Mouse (Mus musculus) embryonic facial prominence, embryonic 11.5 days (tissue): ENCODE measurements at regions not wholly inside any gene's neighbourhood (a gene's known extent, or its start where the extent isn't known, plus 50 kb on each side); places are given as distances from the start of the nearest gene placed in this dataset.

Experiments used
- ATAC-seq: fragments of 200-750 bp; cut with Nextera tagmentation; replicated peaks from 2 replicates; pipeline ENCODE4 v1.8.0; 2017; ENCODE audit warnings: low read depth; ENCODE audit not compliant: insufficient number of reproducible peaks, low FRiP score, low TSS enrichment
- DNase-seq: peaks from one replicate; pipeline ENCODE4 v3.0.0-alpha.2; 2015; ENCODE audit warnings: low spot score
- H3K27ac ChIP-seq: fragments of 300-500 bp; sonication (generic); replicated peaks from 2 replicates; pipeline ENCODE4 v1.5.1; 2014; ENCODE audit warnings: mild to moderate bottlenecking, low read depth, low read length, control low read depth
- H3K27me3 ChIP-seq: fragments of 300-500 bp; sonication (generic); 2 replicates; pipeline ENCODE4 v1.6.1; 2014; ENCODE audit warnings: mild to moderate bottlenecking, low read length, moderate library complexity, mixed read lengths; ENCODE audit not compliant: control insufficient read depth, insufficient read depth
- H3K36me3 ChIP-seq: fragments of 300-500 bp; sonication (generic); replicated peaks from 2 replicates; pipeline ENCODE4 v1.6.1; 2014; ENCODE audit warnings: low read depth, mild to moderate bottlenecking, low read length, moderate library complexity, mixed read lengths; ENCODE audit not compliant: control insufficient read depth, insufficient read depth
- H3K4me1 ChIP-seq: fragments of 300-500 bp; sonication (generic); 2 replicates; pipeline ENCODE4 v1.6.1; 2014; ENCODE audit warnings: low read length, mixed read lengths; ENCODE audit not compliant: control insufficient read depth, insufficient read depth
- H3K4me2 ChIP-seq: fragments of 300-500 bp; sonication (generic); 2 replicates; pipeline ENCODE4 v1.6.1; 2014; ENCODE audit warnings: low read depth, mild to moderate bottlenecking, control low read depth, low read length, moderate library complexity
- H3K4me3 ChIP-seq: fragments of 300-500 bp; sonication (generic); 2 replicates; pipeline ENCODE4 v1.5.1; 2014; ENCODE audit warnings: low read depth, low read length, control low read depth
- H3K9ac ChIP-seq: fragments of 300-500 bp; sonication (generic); replicated peaks from 2 replicates; pipeline ENCODE4 v1.6.1; 2014; ENCODE audit warnings: mild to moderate bottlenecking, control low read depth, low read length
- H3K9me3 ChIP-seq: fragments of 300-500 bp; sonication (generic); replicated peaks from 2 replicates; pipeline ENCODE4 v1.6.1; 2016; ENCODE audit warnings: mild to moderate bottlenecking, low read length, inconsistent platforms, mixed read lengths; ENCODE audit not compliant: control insufficient read depth
- whole genome bisulfite sequencing: fragments of 180-500 bp; shearing (Covaris S2); extraction: QIAGEN DNeasy Blood & Tissue Kit; methylation state at CpG from one replicate; pipeline ENCODE4 v1.1.7; 2014; 5-methylcytosine and 5-hydroxymethylcytosine counted together

DNA sequence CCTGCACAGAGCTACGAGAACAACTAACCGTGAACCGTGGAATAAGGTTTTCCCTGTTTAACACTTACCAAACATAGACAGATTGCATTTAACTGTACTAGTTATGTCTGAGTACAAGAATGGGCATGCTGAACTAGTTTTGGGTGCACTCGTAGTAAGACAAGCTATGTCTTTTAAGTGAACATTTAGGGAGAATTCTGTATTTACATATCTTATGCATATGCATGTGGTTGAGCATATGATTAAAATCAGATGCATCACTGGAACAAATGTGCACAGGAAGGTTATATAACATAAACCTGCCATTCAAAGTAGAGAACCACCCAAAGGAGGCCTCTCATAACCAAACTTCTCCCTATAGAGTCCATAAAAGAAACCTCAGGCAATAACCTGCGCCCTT lies 140.3 kb downstream of the Snx10 start:
- ATAC-seq (no peak), DNase-seq (no peak)
- no peak overlapping the region for H3K27ac ChIP-seq
- no peak overlapping the region for H3K4me2 ChIP-seq
- H3K4me1 ChIP-seq, result no peaks in the 10 kb centered on the region
- 94% methylated on average over 5 of the region's 5 CpGs for WGBS
- H3K9ac ChIP-seq, result no peak overlapping the region
- H3K36me3 ChIP-seq, result no peaks in the 10 kb centered on the region
- H3K27me3 ChIP-seq, result no peaks in the 10 kb centered on the region
- no peaks in the 10 kb centered on the region for H3K9me3 ChIP-seq
- H3K4me3 ChIP-seq, result no peak overlapping the region

DNA sequence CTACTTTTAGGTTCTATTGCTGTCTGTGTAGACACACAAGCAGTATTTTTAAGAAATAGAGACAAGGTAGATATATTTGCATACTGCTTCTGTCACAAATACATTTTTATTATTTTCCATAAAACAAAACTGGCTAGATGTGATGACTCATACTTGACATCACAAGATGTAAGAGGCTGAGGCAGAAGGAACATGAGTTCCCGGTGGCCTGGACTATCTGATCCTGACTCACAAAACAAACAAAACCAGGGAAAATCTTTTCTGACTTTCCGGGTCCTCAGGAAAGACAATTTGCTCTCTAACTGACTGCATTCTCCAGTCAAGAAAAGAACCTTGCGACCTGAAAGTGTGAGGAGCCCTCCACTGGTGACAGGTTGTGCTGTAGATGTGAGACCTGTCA lies 143.3 kb downstream of the Snx10 start:
- no peaks in the 10 kb centered on the region for H3K4me1 ChIP-seq
- DNase-seq, result no peak
- no peaks in the 10 kb centered on the region for H3K9me3 ChIP-seq
- H3K27me3 ChIP-seq, result no peaks in the 10 kb centered on the region
- no peaks in the 10 kb centered on the region for H3K36me3 ChIP-seq
- no peak for ATAC-seq
- H3K9ac ChIP-seq, result no peak overlapping the region
- H3K4me2 ChIP-seq, result no peak overlapping the region
- no peak overlapping the region for H3K27ac ChIP-seq
- WGBS, result 85% methylated on average over 3 of the region's 3 CpGs
- H3K4me3 ChIP-seq, result no peak overlapping the region

DNA sequence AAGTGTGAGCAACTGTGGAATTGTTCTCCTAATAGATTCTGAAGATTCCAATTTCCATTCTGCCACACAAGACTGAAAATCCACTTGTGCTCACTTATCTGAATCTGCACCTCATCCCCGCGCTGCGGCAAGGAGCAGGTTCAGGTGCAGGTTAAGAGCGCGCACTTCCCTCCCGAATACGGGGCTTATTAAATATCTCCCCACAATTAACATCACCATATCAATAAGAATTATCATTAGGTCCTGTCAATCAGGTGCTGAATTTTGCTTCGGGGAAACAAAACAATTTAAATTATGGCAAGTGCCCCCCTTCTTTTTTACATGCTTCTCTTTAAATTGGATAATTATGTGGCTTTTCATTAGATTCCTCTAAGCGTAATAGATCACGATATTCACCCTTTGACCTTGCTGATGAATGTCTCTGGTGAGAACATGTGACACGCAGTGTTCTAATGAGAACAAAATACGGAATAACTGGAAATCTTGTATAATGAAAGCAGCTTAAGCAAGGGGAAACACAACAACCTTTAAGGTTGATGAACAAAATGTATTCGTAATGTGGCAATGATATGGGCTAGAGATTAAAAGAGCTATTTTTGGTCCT lies 151.7 kb downstream of the Snx10 start:
- ATAC-seq, result no peak
- 79% methylated on average over 13 of the region's 13 CpGs for WGBS
- Histone ChIP-seq H3K9ac (no peak overlapping the region), H3K4me3 (no peak overlapping the region), H3K4me1 (no peaks in the 10 kb centered on the region), H3K9me3 (no peaks in the 10 kb centered on the region), H3K27ac (no peak overlapping the region), H3K4me2 (no peak overlapping the region), H3K36me3 (no peaks in the 10 kb centered on the region), H3K27me3 (no peaks in the 10 kb centered on the region)
- DNase-seq, result no peak

DNA sequence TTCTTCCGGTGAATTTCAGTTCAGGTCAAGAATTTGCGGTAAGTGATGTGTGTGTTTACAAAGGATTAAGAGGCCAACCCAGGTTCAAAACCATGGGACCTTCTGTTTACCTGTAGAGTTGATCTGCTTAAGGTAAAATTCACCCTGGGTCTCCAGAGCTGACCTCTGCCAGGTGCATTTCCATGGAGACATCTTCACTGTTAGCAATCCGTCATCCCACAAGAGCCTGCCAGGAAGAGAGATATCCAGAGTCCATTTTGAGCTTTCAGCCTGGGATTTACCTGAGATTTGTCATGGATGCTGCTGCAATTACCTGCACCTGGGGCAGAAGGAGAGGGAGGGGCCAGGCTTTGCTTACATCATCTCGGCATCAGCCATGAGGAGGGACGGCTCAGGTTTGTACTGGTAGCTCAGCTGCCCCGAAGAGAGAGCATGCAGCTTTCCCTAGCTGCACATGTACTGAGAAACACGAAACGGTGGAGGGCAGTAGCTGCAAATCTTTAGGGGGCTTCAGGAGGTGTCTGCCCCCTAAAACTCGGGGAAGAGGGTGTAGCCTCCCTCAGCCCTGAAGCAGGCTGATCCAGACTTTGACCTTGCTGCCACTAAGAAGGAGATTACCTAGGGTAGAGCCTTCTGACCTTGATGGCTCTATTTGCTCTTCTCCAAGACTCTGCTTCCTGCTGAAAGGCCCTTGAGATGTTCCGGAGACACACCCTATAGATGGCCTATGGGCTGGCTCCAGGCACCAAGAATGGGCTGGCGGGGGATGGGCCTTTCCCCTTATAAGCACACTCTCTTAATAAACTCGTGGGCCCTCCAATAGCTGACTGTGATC lies 153.7 kb downstream of the Snx10 start:
- WGBS, result 72% methylated on average over 12 of the region's 12 CpGs
- no peak overlapping the region for H3K27ac ChIP-seq
- no peaks in the 10 kb centered on the region for H3K9me3 ChIP-seq
- H3K4me1 ChIP-seq, result no peaks in the 10 kb centered on the region
- no peak overlapping the region for H3K9ac ChIP-seq
- no peak overlapping the region for H3K4me2 ChIP-seq
- H3K4me3 ChIP-seq, result no peak overlapping the region
- no peaks in the 10 kb centered on the region for H3K27me3 ChIP-seq
- no peaks in the 10 kb centered on the region for H3K36me3 ChIP-seq
- ATAC-seq (no peak), DNase-seq (no peak)

DNA sequence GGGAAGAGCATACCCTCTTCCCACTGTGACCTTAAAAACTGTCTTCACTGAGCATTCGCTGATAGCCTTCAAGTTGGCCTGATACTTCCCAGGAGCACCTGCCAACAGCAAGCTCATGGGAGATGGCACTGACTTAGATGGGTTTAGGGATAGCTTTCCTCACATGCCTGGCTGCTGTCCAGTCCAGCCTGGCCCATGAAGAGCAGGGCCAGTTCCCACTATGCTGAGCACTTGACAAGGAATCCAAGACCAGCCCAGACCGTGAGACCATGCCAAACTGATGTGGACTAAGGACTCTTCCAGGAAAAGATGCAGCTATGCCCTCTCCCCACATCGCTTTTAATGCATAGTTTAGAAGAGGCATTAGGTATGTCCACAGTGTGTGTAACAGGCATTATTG lies 155.0 kb downstream of the Snx10 start:
- H3K27me3 ChIP-seq, result no peaks in the 10 kb centered on the region
- no peak overlapping the region for H3K4me3 ChIP-seq
- H3K36me3 ChIP-seq, result no peaks in the 10 kb centered on the region
- ATAC-seq, result no peak
- WGBS, result 90% methylated on average over 3 of the region's 3 CpGs
- H3K9me3 ChIP-seq, result no peaks in the 10 kb centered on the region
- no peak overlapping the region for H3K4me2 ChIP-seq
- H3K4me1 ChIP-seq, result no peaks in the 10 kb centered on the region
- no peak overlapping the region for H3K9ac ChIP-seq
- DNase-seq, result no peak
- no peak overlapping the region for H3K27ac ChIP-seq

DNA sequence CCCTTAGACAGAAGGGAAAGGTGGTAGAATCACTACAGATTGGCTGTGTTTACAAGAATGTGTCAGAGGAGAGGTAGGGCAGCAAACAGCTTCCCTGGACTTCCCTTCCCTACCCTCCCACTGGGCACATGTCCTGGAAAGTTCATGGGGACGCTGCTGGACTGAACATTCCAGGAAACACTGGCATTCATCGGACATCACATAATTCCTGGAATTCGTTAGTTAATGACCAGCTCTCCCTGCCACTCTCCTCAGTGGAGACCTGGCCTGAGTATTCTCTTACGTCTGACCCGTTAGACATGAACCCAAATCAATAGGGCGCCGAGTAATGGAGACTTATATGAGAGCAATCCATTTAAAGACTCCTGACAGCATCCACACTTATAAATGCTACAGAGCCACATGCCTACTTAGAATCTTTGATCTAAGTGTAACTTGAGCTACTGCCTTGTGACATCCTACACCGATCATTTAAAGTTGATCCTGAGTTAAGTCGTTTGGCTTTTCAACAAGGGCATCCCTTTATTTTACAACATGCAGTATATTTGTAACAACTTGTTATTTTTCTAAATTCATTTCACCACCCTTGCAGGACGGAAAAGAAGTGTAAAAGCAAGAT lies 156.6 kb downstream of the Snx10 start:
- Histone ChIP-seq H3K4me3 (no peak overlapping the region), H3K36me3 (no peaks in the 10 kb centered on the region), H3K9ac (no peak overlapping the region), H3K27ac (no peak overlapping the region), H3K4me1 (no peaks in the 10 kb centered on the region), H3K27me3 (no peaks in the 10 kb centered on the region), H3K9me3 (no peaks in the 10 kb centered on the region), H3K4me2 (no peak overlapping the region)
- no peak for ATAC-seq
- DNase-seq, result no peak
- whole genome bisulfite sequencing, result 45% methylated on average over 10 of the region's 10 CpGs

DNA sequence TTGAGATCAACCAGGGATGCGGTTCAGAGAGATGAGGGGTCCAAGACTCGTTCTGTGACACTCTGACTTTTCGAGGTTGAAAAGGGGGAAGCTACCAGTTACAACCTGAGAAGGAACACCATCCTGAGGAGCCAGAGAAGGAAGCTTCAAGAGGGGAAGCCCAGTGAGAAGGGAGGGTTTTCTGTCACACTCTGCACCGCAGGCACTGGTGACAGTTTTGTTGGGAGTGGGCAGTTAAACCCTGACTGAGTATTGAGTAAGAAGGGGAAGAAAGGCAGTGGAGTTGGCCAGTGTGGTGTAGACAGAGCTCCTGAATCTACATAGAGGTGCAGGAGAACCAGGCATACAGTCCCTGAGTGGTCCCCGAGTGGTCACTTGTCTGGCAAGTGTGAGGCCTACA lies 159.4 kb downstream of the Snx10 start:
- H3K27ac ChIP-seq, result no peak overlapping the region
- no peak overlapping the region for H3K9ac ChIP-seq
- 90% methylated on average over 5 of the region's 5 CpGs for WGBS
- H3K4me3 ChIP-seq, result no peak overlapping the region
- no peaks in the 10 kb centered on the region for H3K36me3 ChIP-seq
- DNase-seq (no peak), ATAC-seq (no peak)
- no peaks in the 10 kb centered on the region for H3K27me3 ChIP-seq
- no peak overlapping the region for H3K4me2 ChIP-seq
- H3K9me3 ChIP-seq, result no peaks in the 10 kb centered on the region
- no peaks in the 10 kb centered on the region for H3K4me1 ChIP-seq

DNA sequence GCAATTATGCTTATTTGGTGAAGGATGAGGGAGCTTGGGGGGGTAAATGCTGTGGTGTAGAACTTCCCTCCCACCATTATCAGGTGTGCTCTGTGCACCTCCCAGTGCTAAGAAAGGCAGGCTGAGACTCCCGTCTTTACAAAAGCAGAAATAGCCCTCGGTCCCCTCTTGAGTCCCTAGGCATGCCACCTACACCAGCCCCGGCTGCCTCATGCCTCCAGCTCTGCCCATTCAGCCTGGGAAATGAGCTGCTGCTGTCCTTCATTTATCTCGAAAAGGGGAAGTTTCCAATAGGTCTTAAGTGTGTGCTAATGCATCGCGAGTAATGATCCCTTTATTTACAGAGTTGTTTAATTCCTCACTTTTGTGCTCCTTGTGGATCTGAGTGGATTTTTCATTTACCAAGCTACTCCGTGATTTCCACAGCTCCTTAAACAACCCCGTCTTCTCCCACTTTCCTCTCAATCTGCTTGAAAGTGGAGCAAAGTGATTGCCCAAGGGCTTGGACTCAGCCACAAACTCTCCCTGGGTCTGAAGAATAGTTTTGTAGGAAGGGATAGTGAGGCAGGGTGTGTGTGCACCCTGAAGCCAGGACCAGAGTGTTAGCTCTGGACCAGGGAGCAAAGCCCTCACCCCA lies 162.1 kb downstream of the Snx10 start:
- Histone ChIP-seq H3K36me3 (no peaks in the 10 kb centered on the region), H3K27ac (no peak overlapping the region), H3K9me3 (no peaks in the 10 kb centered on the region), H3K4me3 (no peak overlapping the region), H3K4me2 (no peak overlapping the region), H3K27me3 (no peaks in the 10 kb centered on the region), H3K4me1 (no peaks in the 10 kb centered on the region), H3K9ac (no peak overlapping the region)
- 69% methylated on average over 8 of the region's 8 CpGs for WGBS
- DNase-seq, result no peak
- no peak for ATAC-seq
